Mouse (Mus musculus): ENCODE measurements around the gene Dnaaf2. TPM values are rescaled to one million over a fixed set of nuclear protein-coding genes. Genes with fewer than 3 reads are reported as not detected.

The Dnaaf2 gene
- polyA plus RNA-seq (2021; fragmentation: Nextera tagmentation) = 3.8 and 5.0 TPM in 2 replicates
- long read RNA-seq, experiment 1, transcript Dnaaf2-201 (3 exons, 3,390 nt) = major isoform, 39 of 39 reads
- long read RNA-seq, experiment 1, partial matches to known transcripts = 0 of 39 reads
- long read RNA-seq, experiment 1, other reads (novel, unspliced or antisense) = 0 of 39 reads
- long read RNA-seq, experiment 2, transcript Dnaaf2-201 (3 exons, 3,390 nt) = major isoform, 12 of 12 reads
- long read RNA-seq, experiment 2, partial matches to known transcripts = 0 of 12 reads
- long read RNA-seq, experiment 2, other reads (novel, unspliced or antisense) = 0 of 12 reads

GRCm38 (mm10) chr12:69198164-69198535 is at the start of gene Dnaaf2:
Gene Dnaaf2, minus strand, starts transcription at chr12:69198429.

GRCm38 (mm10) chr12:69240876-69241275 is 42.6 kb upstream of the Dnaaf2 start, which contains the start of gene Klhdc1:
Gene Klhdc1, plus strand, starts transcription at chr12:69241176.

GRCm38 (mm10) chr12:69227776-69228466 is 29.7 kb upstream of the Dnaaf2 start, which contains the start of gene Pole2:
Gene Pole2, minus strand, starts transcription at chr12:69228195.

GRCm38 (mm10) chr12:69204052-69204833 is 6.0 kb upstream of the Dnaaf2 start, which contains the start of gene Gm49384:
Gene Gm49384, minus strand, starts transcription at chr12:69204267.

GRCm38 (mm10) chr12:69196444-69197377 is 1.5 kb downstream of the Dnaaf2 start, which contains the start of gene Gm49383:
Gene Gm49383, minus strand, starts transcription at chr12:69197104.

GRCm38 (mm10) chr12:69183583-69184308 is 14.5 kb downstream of the Dnaaf2 start, which contains the start of the genes Rpl36al and Mgat2:
Gene Rpl36al, minus strand, starts transcription at chr12:69184083.
Gene Mgat2, plus strand, starts transcription at chr12:69184157.

GRCm38 (mm10) chr12:69168461-69169106 is 29.6 kb downstream of the Dnaaf2 start, which contains the start of gene Lrr1:
Gene Lrr1, plus strand, starts transcription at chr12:69168814.

GRCm38 (mm10) chr12:69158765-69159577 is 39.3 kb downstream of the Dnaaf2 start, which contains the start of gene Rps29:
Gene Rps29, minus strand, starts transcription at chr12:69159186.

Other genes starting within 250 kb of the Dnaaf2 start
- 6,173 and 6,944 TPM in 2 replicates for gene Rps29, start 39.2 kb downstream of the Dnaaf2 start, polyA plus RNA-seq (2021; fragmentation: Nextera tagmentation)
- gene Lrr1, start 29.6 kb downstream of the Dnaaf2 start, polyA plus RNA-seq (2021; fragmentation: Nextera tagmentation) = not detected in 2 replicates
- gene Rpl36al, start 14.3 kb downstream of the Dnaaf2 start, polyA plus RNA-seq (2021; fragmentation: Nextera tagmentation) = 698 and 733 TPM in 2 replicates
- 29.5 and 31.1 TPM in 2 replicates for gene Mgat2, start 14.3 kb downstream of the Dnaaf2 start, polyA plus RNA-seq (2021; fragmentation: Nextera tagmentation)
- gene Gm49383, start 1.3 kb downstream of the Dnaaf2 start, polyA plus RNA-seq (2021; fragmentation: Nextera tagmentation) = 3.1 and 5.5 TPM in 2 replicates
- 1.1 and 3.3 TPM in 2 replicates for gene Gm49384, start 5.8 kb upstream of the Dnaaf2 start, polyA plus RNA-seq (2021; fragmentation: Nextera tagmentation)
- gene Pole2, start 29.8 kb upstream of the Dnaaf2 start, polyA plus RNA-seq (2021; fragmentation: Nextera tagmentation) = 0.20 and 0.32 TPM in 2 replicates
- gene Klhdc1, start 42.7 kb upstream of the Dnaaf2 start, polyA plus RNA-seq (2021; fragmentation: Nextera tagmentation) = 24.6 and 28.6 TPM in 2 replicates
- 84.6 and 172 TPM in 2 replicates for gene Klhdc2, start 98.3 kb upstream of the Dnaaf2 start, polyA plus RNA-seq (2021; fragmentation: Nextera tagmentation)
- 23.1 and 26.5 TPM in 2 replicates for gene Nemf, start 158.7 kb upstream of the Dnaaf2 start, polyA plus RNA-seq (2021; fragmentation: Nextera tagmentation)
- gene Arf6, start 173.7 kb upstream of the Dnaaf2 start, polyA plus RNA-seq (2021; fragmentation: Nextera tagmentation) = 12.3 and 63.9 TPM in 2 replicates
- gene Gm9887, start 174.0 kb upstream of the Dnaaf2 start, polyA plus RNA-seq (2021; fragmentation: Nextera tagmentation) = 0.85 and 3.1 TPM in 2 replicates